8 mouse cellular contexts compared by ENCODE assay signal in genomic region chr2:29054991-29055390, GRCm38 (mm10). TPM values are rescaled to one million over a fixed set of nuclear protein-coding genes. Genes with fewer than 3 reads are reported as not detected.
DNase-seq lines count a peak whose midpoint lies in the region; ATAC-seq lines count a peak whose summit lies in the region.

Cfap77 (minus strand) TSS chr2:29055066.

- peak within 1 kb of the TSS; percentile 64 for H3K9ac ChIP-seq in forebrain, embryonic 16.5 days (replicated peaks; ENCODE audit: low read depth, low read length)
- H3K9ac ChIP-seq in hindbrain, embryonic 16.5 days (ENCODE audit: low read depth, low read length), result peak within 1 kb of the TSS; percentile 65
- H3K9ac ChIP-seq in limb, embryonic 12.5 days (replicated peaks), result peak within 1 kb of the TSS; percentile 66
- H3K9ac ChIP-seq in midbrain, embryonic 13.5 days (replicated peaks), result peak within 1 kb of the TSS; percentile 71

- H3K4me3 ChIP-seq in forebrain, embryonic 16.5 days (replicated peaks; ENCODE audit: low read length), result peak within 1 kb of the TSS; percentile 57
- peak within 1 kb of the TSS; percentile 56 for H3K4me3 ChIP-seq in hindbrain, embryonic 16.5 days (ENCODE audit: low read length)
- peak within 1 kb of the TSS; percentile 52 for H3K4me3 ChIP-seq in limb, embryonic 12.5 days (replicated peaks)
- H3K4me3 ChIP-seq in midbrain, embryonic 13.5 days (replicated peaks), result peak within 1 kb of the TSS; percentile 52

- no peaks in the 10 kb centered on the region for H3K36me3 ChIP-seq in forebrain, embryonic 16.5 days (ENCODE audit: control insufficient read depth, insufficient read depth)
- H3K36me3 ChIP-seq in hindbrain, embryonic 16.5 days (ENCODE audit: control insufficient read depth, insufficient read depth, low read length), result no peaks in the 10 kb centered on the region
- no peaks in the 10 kb centered on the region for H3K36me3 ChIP-seq in limb, embryonic 12.5 days
- no peaks in the 10 kb centered on the region for H3K36me3 ChIP-seq in midbrain, embryonic 13.5 days

- H3K27ac ChIP-seq in forebrain, embryonic 16.5 days (ENCODE audit: low read length), result no peak within 1 kb of the TSS
- H3K27ac ChIP-seq in hindbrain, embryonic 16.5 days (ENCODE audit: low read depth, low read length), result no peak within 1 kb of the TSS
- H3K27ac ChIP-seq in limb, embryonic 12.5 days, result no peak within 1 kb of the TSS
- H3K27ac ChIP-seq in midbrain, embryonic 13.5 days, result no peak within 1 kb of the TSS

- peak; percentile 65 to 66 for DNase-seq in cerebellum, postnatal 10 days
- no peak for DNase-seq in cerebellum, adult 9-11 months
- DNase-seq in adrenal gland, postnatal 36 days, result peak; percentile 68 to 75
- peak; percentile 36 to 65 for DNase-seq in spleen, postnatal 14 days (ENCODE audit: low spot score in 2 of 2)

- peaks cover 13% of the 10 kb centered on the region for H3K4me1 ChIP-seq in forebrain, embryonic 16.5 days (replicated peaks; ENCODE audit: control insufficient read depth, insufficient read depth, low read length)
- H3K4me1 ChIP-seq in hindbrain, embryonic 16.5 days (ENCODE audit: control insufficient read depth, insufficient read depth, low read depth, low read length), result peaks cover 7% of the 10 kb centered on the region
- peaks cover 17% of the 10 kb centered on the region for H3K4me1 ChIP-seq in limb, embryonic 12.5 days (replicated peaks)
- H3K4me1 ChIP-seq in midbrain, embryonic 13.5 days (replicated peaks), result peaks cover 28% of the 10 kb centered on the region

- ATAC-seq in forebrain, embryonic 16.5 days, result peak; percentile 66
- ATAC-seq in hindbrain, embryonic 16.5 days, result peak; percentile 66; the same call in 1 of the 2 replicates
- ATAC-seq in limb, embryonic 12.5 days (ENCODE audit: insufficient number of reproducible peaks, insufficient read depth, low FRiP score, low TSS enrichment, low read depth), result 0 out of 2 replicates have a peak, but pooled peaks have one; percentile 60
- ATAC-seq in midbrain, embryonic 13.5 days, result peak; percentile 83

- peaks cover 43% of the 10 kb centered on the region for H3K27me3 ChIP-seq in forebrain, embryonic 16.5 days (replicated peaks; ENCODE audit: control insufficient read depth, insufficient read depth, low read length)
- H3K27me3 ChIP-seq in hindbrain, embryonic 16.5 days (replicated peaks; ENCODE audit: control insufficient read depth, insufficient read depth, low read length), result peaks cover 16% of the 10 kb centered on the region
- peaks cover 56% of the 10 kb centered on the region for H3K27me3 ChIP-seq in limb, embryonic 12.5 days
- H3K27me3 ChIP-seq in midbrain, embryonic 13.5 days, result peaks cover 57% of the 10 kb centered on the region

- under 1% methylated on average over 25 of the region's 25 CpGs for WGBS in forebrain, embryonic 16.5 days
- 0% methylated on average over 25 of the region's 25 CpGs for WGBS in hindbrain, embryonic 16.5 days
- WGBS in limb, embryonic 12.5 days, result 0% methylated on average over 25 of the region's 25 CpGs
- under 1% methylated on average over 25 of the region's 25 CpGs for WGBS in midbrain, embryonic 13.5 days

- H3K9me3 ChIP-seq in forebrain, embryonic 16.5 days (ENCODE audit: control insufficient read depth, low read length), result no peaks in the 10 kb centered on the region
- H3K9me3 ChIP-seq in hindbrain, embryonic 16.5 days (ENCODE audit: control insufficient read depth, low read length), result no peaks in the 10 kb centered on the region
- no peaks in the 10 kb centered on the region for H3K9me3 ChIP-seq in limb, embryonic 12.5 days
- no peaks in the 10 kb centered on the region for H3K9me3 ChIP-seq in midbrain, embryonic 13.5 days

- H3K4me2 ChIP-seq in forebrain, embryonic 16.5 days (ENCODE audit: low read length), result peak within 1 kb of the TSS; percentile 79
- peak within 1 kb of the TSS; percentile 72 for H3K4me2 ChIP-seq in hindbrain, embryonic 16.5 days (ENCODE audit: low read length)
- peak within 1 kb of the TSS; percentile 82 for H3K4me2 ChIP-seq in limb, embryonic 12.5 days
- H3K4me2 ChIP-seq in midbrain, embryonic 13.5 days (replicated peaks), result peak within 1 kb of the TSS; percentile 78

RNA-seq across cellular contexts. Expression of gene Cfap77, which starts in this region (rescaled TPM):
- under 1 TPM; 0.33 to 0.79 TPM for total RNA-seq in adrenal gland, postnatal 36 days (2021)
- polyA plus RNA-seq in forebrain, embryonic 16.5 days (2015; fragmentation: Nextera tagmentation; extraction: Ambion mirVana), result 0.20 TPM in 1 of 2 replicates, not detected in the other
- polyA plus RNA-seq in hindbrain, embryonic 16.5 days (2015; fragmentation: Nextera tagmentation; extraction: Ambion mirVana), result 0.65 and 1.0 TPM in 2 replicates
- polyA plus RNA-seq in limb, embryonic 12.5 days (2016; fragmentation: Nextera tagmentation; extraction: Ambion mirVana), result 0.41 and 0.46 TPM in 2 replicates
- polyA plus RNA-seq in midbrain, embryonic 13.5 days (2015; fragmentation: Nextera tagmentation; extraction: Ambion mirVana), result 0.48 and 0.63 TPM in 2 replicates

Comparison
In these comparisons a context has a peak if more than half of its experiments do, and no peak if none do; other contexts are left out.
1. Peak in DNase-seq in adrenal gland, postnatal 36 days; RNA of the gene not detected or under 1 TPM.
2. Peak in ATAC-seq, H3K4me3 ChIP-seq, H3K9ac ChIP-seq and H3K4me2 ChIP-seq in forebrain, embryonic 16.5 days; RNA of the gene not detected or under 1 TPM.
3. Peak in ATAC-seq, H3K4me3 ChIP-seq, H3K9ac ChIP-seq and H3K4me2 ChIP-seq in limb, embryonic 12.5 days; RNA of the gene not detected or under 1 TPM.
4. Peak in ATAC-seq, H3K4me3 ChIP-seq, H3K9ac ChIP-seq and H3K4me2 ChIP-seq in midbrain, embryonic 13.5 days; RNA of the gene not detected or under 1 TPM.